Mouse (Mus musculus) limb, embryonic 11.5 days (tissue): Measurements from ENCODE around the gene Bmper. TPM values are rescaled to one million over a fixed set of nuclear protein-coding genes. Genes with fewer than 3 reads are reported as not detected.

Source experiments
- ATAC-seq: fragments of 200-750 bp; cut with Nextera tagmentation; 2 replicates; pipeline ENCODE4 v1.8.0; 2017; ENCODE audit warnings: low read depth; ENCODE audit not compliant: insufficient number of reproducible peaks, low FRiP score, low TSS enrichment
- DNase-seq: peaks from one replicate; pipeline ENCODE4 v3.0.0-alpha.2; 2015; ENCODE audit warnings: low spot score
- H3K27ac ChIP-seq: fragments of 300-500 bp; sonication (generic); replicated peaks from 2 replicates; pipeline ENCODE4 v1.5.1; 2014; ENCODE audit warnings: low read depth, mild to moderate bottlenecking, low read length
- H3K27me3 ChIP-seq: fragments of 300-500 bp; sonication (generic); 2 replicates; pipeline ENCODE4 v1.6.1; 2014; ENCODE audit warnings: mild to moderate bottlenecking, low read length, mixed read lengths; ENCODE audit not compliant: control insufficient read depth, insufficient read depth
- H3K36me3 ChIP-seq: fragments of 300-500 bp; sonication (generic); 2 replicates; pipeline ENCODE4 v1.6.1; 2014; ENCODE audit warnings: mild to moderate bottlenecking, low read length, moderate library complexity, mixed read lengths; ENCODE audit not compliant: control insufficient read depth, insufficient read depth
- H3K4me1 ChIP-seq: fragments of 300-500 bp; sonication (generic); 2 replicates; pipeline ENCODE4 v1.6.1; 2014; ENCODE audit warnings: low read length, mixed read lengths; ENCODE audit not compliant: control insufficient read depth, insufficient read depth
- H3K4me2 ChIP-seq: fragments of 300-500 bp; sonication (generic); 2 replicates; pipeline ENCODE4 v1.6.1; 2014; ENCODE audit warnings: low read depth, mild to moderate bottlenecking, moderate library complexity; ENCODE audit not compliant: severe bottlenecking
- H3K4me3 ChIP-seq: fragments of 300-500 bp; sonication (generic); 2 replicates; pipeline ENCODE4 v1.5.1; 2014; ENCODE audit warnings: low read depth, low read length
- H3K9ac ChIP-seq: fragments of 300-500 bp; sonication (generic); 2 replicates; pipeline ENCODE4 v1.6.1; 2014; ENCODE audit warnings: mild to moderate bottlenecking, low read length
- H3K9me3 ChIP-seq: fragments of 300-500 bp; sonication (generic); 2 replicates; pipeline ENCODE4 v1.6.1; 2016; ENCODE audit warnings: low read length; ENCODE audit not compliant: control insufficient read depth
- WGBS: fragments of 180-500 bp; shearing (Covaris S2); extraction: QIAGEN DNeasy Blood & Tissue Kit; methylation state at CpG from one replicate; pipeline ENCODE4 v1.1.7; 2014; 5-methylcytosine and 5-hydroxymethylcytosine counted together
- polyA plus RNA-seq: library from polyadenylated mRNA; unstranded; fragments of >200 nt; fragmentation: Nextera tagmentation; extraction: Ambion mirVana; gene quantifications from 2 replicates; pipeline ENCODE4 v1.2.1, GENCODE M21; 2014

The Bmper gene
- polyA plus RNA-seq, 1 experiment from 2014 or later, result 4.9 TPM

GRCm38 (mm10) chr9:23486725-23487378 lies 264.0 kb downstream of the Bmper start:
- 0 out of 2 replicates have a peak, but pooled peaks cover 3% of the 10 kb centered on the region for H3K4me1 ChIP-seq
- H3K36me3 ChIP-seq, result no peaks in the 10 kb centered on the region
- WGBS, result 31% methylated on average over 5 of the region's 5 CpGs
- no peaks in the 10 kb centered on the region for H3K9me3 ChIP-seq
- DNase-seq (no peak), ATAC-seq (no peak)
- H3K4me2 ChIP-seq, result no peak overlapping the region
- H3K4me3 ChIP-seq, result no peak overlapping the region
- H3K27me3 ChIP-seq, result no peaks in the 10 kb centered on the region
- no peak overlapping the region for H3K9ac ChIP-seq
- H3K27ac ChIP-seq, result no peak overlapping the region

GRCm38 (mm10) chr9:23488265-23488664 lies 265.4 kb downstream of the Bmper start:
- no peak overlapping the region for H3K9ac ChIP-seq

GRCm38 (mm10) chr9:23495400-23495799 lies 272.5 kb downstream of the Bmper start:
- no peaks in the 10 kb centered on the region for H3K27me3 ChIP-seq
- ATAC-seq (no peak), DNase-seq (no peak)
- H3K4me1 ChIP-seq, result no peaks in the 10 kb centered on the region
- 88% methylated on average over 4 of the region's 4 CpGs for WGBS
- no peaks in the 10 kb centered on the region for H3K9me3 ChIP-seq
- no peaks in the 10 kb centered on the region for H3K36me3 ChIP-seq
- no peak overlapping the region for H3K4me2 ChIP-seq
- no peak overlapping the region for H3K27ac ChIP-seq
- no peak overlapping the region for H3K4me3 ChIP-seq
- no peak overlapping the region for H3K9ac ChIP-seq

More at GRCm38 (mm10) chr9:23488265-23488664, 265.4 kb downstream of the Bmper start:
- H3K4me3 ChIP-seq, result no peak overlapping the region
- DNase-seq, result no peak
- 84% methylated on average over 5 of the region's 5 CpGs for WGBS
- no peak overlapping the region for H3K4me2 ChIP-seq
- H3K27ac ChIP-seq, result no peak overlapping the region
- no peak for ATAC-seq
- 0 out of 2 replicates have a peak, but pooled peaks cover 3% of the 10 kb centered on the region for H3K4me1 ChIP-seq
- H3K36me3 ChIP-seq, result no peaks in the 10 kb centered on the region
- no peaks in the 10 kb centered on the region for H3K9me3 ChIP-seq
- H3K27me3 ChIP-seq, result no peaks in the 10 kb centered on the region

GRCm38 (mm10) chr9:23497626-23498025 lies 274.8 kb downstream of the Bmper start:
- H3K9ac ChIP-seq, result no peak overlapping the region
- ATAC-seq (no peak), DNase-seq (no peak)
- H3K4me1 ChIP-seq, result no peaks in the 10 kb centered on the region
- no peaks in the 10 kb centered on the region for H3K36me3 ChIP-seq
- no peak overlapping the region for H3K27ac ChIP-seq
- H3K27me3 ChIP-seq, result no peaks in the 10 kb centered on the region
- H3K9me3 ChIP-seq, result no peaks in the 10 kb centered on the region
- no peak overlapping the region for H3K4me3 ChIP-seq
- no peak overlapping the region for H3K4me2 ChIP-seq
- WGBS, result 25% methylated on average over 3 of the region's 3 CpGs

GRCm38 (mm10) chr9:23533870-23534269 lies 311.0 kb downstream of the Bmper start:
- Histone ChIP-seq H3K36me3 (no peaks in the 10 kb centered on the region), H3K4me3 (no peak overlapping the region), H3K9ac (no peak overlapping the region), H3K9me3 (no peaks in the 10 kb centered on the region), H3K27ac (no peak overlapping the region), H3K4me2 (no peak overlapping the region), H3K4me1 (no peaks in the 10 kb centered on the region), H3K27me3 (no peaks in the 10 kb centered on the region)
- no peak for DNase-seq
- WGBS, result 19% methylated on average over 1 of the region's 1 CpGs
- ATAC-seq, result no peak
